Mouse (Mus musculus): ENCODE results near the gene Rbbp9. TPM values are rescaled to one million over a fixed set of nuclear protein-coding genes. Genes with fewer than 3 reads are reported as not detected.
"Not testable (repeated sequence)": the region's sequence is repeated elsewhere in the genome, so short reads cannot be mapped to it uniquely, and the experiment has no call there.

Rbbp9 gene
- 10 to 100 TPM in 2 of 3 experiments, 1 to 10 TPM in 1; 6.4 to 12.6 (median 11.0) TPM for polyA plus RNA-seq (2017; shearing (Covaris generic))

GRCm38 (mm10) chr2:144550529-144550928, at the start of gene Rbbp9:
TSS of gene Rbbp9 (minus strand) at chr2:144550869.
- peak; percentile 78 for ATAC-seq

DNA sequence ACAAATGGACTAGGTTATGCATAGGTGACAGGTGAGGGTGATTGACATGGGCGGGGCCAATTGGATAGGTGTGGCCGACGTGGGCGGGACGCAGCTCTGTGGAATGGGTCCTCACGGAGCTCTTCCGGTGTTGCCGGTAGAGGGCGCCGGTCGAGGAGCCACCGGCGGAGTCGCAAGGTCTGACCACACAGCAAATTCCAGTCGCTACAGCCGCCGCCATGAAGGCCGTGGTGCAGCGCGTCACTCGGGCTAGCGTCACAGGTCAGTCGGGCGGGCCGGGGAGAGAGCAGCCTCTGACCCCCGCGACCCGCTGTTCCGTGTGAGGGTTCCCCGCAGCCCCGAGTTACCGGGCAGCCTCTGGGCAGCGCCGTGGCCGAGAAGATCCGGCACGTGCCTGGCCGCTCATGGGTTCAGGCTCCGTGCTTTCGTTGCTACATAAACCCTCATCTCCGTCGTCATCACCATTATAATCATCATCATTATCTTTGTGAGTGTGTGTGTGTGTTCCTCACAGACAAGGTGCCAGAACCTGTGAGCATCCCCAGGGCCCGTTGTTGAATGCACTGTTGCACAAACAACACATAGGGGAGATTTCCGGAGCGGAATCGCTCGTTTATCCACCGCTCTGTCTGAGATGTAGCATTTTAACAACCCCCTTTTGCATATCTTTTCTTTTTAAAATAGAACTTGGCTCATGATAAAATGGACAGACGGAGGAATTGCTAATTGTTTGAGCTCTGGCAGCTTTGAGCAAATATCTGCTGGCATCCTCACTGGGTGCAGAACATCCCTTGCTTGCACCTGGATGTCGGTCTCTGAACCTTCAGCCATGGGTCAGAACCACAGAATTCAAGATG, 49.4 kb upstream of the Rbbp9 start, which contains the start of gene Dtd1:
TSS of gene Dtd1 (plus strand) at position 67 of the 857 bp plus-strand sequence.
- ATAC-seq = peak; percentile 92

GRCm38 (mm10) chr2:144598006-144598405, 47.3 kb upstream of the Rbbp9 start:
- ATAC-seq = no peak

DNA sequence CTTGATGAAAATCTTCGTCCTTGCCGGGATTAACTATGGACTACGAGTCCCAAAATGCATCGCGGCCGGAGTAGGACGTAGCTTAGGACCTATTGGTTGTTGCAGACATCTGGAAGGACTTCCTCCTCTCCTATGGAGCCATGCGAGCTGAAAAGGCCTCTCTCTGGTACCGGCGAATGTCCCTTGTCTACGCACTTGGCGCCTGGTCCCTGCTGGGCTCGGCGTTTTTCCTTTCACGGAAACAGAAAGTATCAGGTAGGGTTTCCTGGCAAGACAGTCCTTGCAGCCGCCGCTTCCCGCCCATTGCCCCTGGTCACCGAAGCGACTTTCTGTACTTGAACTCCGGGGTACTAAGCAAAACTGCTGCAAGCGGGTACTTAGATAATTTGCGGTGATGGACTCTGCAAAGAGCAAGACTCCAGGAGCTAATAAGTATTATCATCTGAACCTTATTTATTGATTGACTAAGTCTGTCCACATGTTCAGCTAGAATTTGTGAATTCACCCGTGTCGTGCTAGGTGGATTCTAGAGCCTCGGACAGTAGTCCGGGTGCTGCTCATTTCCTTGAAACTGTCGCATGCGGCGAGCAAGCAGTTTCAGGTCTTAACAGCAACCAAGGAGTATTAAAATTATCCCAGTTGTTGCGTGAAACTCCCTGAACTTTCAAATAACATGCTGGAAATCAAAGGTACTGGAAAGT, 43.4 kb upstream of the Rbbp9 start, which contains the start of gene Smim26:
TSS of gene Smim26 (plus strand) at position 104 of the 701 bp plus-strand sequence.
- ATAC-seq = peak; percentile 100

- ATAC-seq = not testable (repeated sequence)
Observed at GRCm38 (mm10) chr2:144593036-144593435, 42.4 kb upstream of the Rbbp9 start.

GRCm38 (mm10) chr2:144588723-144589122, 38.1 kb upstream of the Rbbp9 start:
- no peak for ATAC-seq

DNA sequence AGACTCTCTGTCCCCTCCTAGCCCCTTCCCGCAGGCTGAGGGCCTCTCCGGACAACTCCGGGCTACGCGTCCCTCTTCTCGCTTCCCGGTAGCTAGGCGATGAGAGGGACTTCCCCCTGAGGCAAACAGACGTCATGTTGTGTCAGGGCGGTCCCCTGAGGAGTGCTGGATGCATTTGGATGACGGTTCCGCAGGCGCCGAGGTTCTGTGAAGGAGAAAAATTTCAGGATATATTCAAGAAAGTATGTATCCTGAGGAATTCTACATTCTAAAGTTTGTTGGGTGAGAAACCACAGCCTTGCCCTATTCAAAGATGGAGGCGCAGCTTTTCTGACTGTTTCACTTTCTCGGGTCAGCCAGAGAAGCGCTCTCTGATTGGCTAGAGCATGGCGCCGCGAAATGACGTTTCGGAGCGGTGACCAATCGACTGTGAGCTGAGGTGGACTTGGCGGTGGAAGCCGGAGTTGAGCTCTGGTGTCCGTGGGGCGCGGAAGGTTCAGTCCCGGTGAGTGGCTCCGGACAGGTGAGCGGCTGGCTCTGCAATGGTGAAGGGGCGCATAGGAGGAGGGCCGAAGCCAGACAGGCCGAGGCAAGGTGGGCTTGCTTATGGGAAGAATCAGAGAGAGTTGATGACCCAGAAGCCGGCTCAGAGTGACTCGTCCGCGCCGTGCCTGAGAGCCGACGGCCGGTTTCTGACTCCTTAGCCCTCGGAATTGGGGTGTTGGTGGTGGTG, 5.3 kb upstream of the Rbbp9 start, which contains the start of gene Sec23b:
TSS of gene Sec23b (plus strand) at position 410 of the 733 bp plus-strand sequence.
- ATAC-seq = peak; percentile 96

DNA sequence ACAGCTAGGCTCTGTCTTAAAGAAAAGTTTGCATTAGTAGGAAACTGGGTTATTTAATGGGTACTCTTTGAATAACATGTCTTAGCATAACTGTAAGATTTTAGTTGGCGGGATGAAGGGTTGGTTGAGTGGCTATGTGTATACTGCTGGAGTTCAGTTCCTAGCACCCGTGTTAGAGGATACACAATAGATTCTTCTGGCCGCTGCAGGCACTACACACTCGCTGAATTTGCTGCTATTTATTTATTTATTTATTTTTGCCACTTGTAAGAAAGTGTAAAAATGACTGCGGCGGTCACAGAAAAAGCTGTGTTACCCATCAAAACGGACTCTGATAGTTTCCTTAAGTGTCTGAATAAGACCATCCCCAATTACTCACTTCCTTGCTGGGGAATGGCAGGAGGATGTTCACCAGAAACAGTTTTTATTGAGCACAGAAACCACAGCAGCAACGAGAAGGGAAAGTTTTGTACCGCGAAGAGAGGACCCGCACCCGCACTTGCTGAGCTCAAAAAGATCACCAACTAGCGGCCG, 4.7 kb upstream of the Rbbp9 start:
- ATAC-seq = peak; percentile 26

DNA sequence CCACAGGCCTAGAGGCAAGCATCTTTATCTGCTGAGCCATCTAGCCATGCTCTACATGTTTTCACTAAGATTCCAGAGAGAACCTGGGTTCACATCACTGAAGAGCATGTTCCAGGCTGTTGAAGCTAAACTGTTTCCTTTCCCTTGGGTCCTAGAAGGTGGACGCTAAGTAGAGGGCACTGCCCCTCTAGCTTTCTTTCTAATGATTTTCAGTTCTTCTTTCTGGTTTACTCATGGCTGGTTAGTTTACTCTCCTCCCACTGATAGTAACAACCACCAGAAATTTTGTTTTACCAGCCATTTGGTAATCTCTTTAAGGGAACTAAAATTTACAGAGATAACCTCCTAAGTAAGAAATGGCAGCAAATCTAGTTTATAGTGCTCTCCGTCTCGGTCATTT, 3.2 kb upstream of the Rbbp9 start:
- ATAC-seq = no peak

DNA sequence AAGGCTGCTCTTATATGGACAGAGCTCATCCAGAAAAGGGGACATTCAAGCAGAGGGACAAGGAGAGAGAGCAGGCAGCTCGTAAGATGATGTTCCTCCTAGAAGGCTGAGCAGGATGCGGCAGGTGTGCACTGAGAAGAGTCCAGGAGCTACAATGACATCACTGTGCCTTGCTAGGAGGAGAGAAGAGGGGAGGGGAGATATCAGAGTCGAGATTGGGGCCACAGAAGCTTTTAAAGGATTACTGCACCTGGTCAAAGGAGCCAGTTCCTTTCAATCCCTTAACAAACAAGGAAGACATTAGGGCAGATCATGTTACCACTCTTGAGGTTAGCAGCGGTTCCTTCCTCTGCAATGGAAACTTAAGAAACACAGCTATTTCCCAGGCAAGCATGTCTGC, 3.1 kb downstream of the Rbbp9 start:
- ATAC-seq = no peak

DNA sequence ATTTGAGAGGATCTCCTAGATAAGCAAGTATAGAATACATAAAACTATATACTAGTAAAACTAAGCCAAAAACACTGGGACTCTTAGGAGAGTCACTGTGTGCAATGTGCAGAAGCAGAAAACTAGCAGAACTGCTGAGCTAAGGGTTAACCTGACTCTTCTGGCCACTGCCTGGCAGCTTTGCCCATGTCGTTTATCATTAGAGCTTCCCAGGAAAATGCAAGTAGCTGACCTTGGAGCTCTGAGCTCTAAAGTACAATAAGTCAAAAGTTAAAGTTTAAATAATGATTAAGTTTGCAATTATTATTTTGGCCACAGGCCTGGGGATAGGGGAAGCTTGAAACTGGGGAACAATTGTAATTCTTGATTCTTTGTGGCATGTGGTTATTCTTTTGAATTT, 5.2 kb downstream of the Rbbp9 start:
- ATAC-seq = no peak

DNA sequence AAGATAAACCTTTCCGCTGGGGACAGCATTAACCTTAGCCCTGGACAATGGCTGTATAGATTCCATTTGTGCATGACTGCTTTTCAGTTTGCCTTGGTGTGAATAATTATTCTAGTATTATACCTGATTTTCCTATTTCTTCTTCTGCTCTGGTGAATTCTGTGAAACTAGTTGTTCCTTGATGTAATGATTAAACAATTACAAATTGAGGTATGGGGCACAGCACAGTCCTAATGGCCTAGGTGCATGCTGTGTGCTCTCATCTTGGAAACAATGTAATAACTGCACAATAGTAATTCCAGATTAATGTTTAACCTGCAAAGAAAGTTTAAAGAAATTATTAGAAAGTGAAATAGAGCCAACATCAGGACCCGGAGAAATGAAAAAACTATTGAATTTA, 5.6 kb downstream of the Rbbp9 start:
- ATAC-seq = no peak

DNA sequence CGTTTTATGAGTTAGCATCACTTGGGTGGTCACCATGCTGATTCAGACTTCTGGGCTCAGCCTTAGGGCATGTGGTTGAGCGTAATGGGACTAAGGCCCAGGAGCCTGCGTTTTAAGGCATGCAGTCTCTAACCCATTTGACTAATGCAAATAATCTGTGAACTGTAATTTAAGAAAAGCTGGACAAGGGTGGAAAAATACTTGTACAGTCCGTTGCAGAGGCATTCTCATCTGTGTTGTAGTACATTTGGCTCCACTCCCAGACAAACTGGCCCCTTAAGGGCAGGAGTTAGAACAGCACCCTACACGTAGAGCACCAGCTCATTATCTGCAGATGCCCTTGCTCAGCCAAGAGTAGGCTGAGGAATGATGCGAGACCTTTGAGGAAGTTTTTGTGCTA, 6.0 kb downstream of the Rbbp9 start:
- ATAC-seq = no peak

GRCm38 (mm10) chr2:144543670-144544069, 7.0 kb downstream of the Rbbp9 start:
- ATAC-seq = no peak

GRCm38 (mm10) chr2:144541246-144541645, 9.4 kb downstream of the Rbbp9 start:
- ATAC-seq = no peak

- ATAC-seq = no peak
Observed at GRCm38 (mm10) chr2:144537123-144537522, 13.5 kb downstream of the Rbbp9 start.

DNA sequence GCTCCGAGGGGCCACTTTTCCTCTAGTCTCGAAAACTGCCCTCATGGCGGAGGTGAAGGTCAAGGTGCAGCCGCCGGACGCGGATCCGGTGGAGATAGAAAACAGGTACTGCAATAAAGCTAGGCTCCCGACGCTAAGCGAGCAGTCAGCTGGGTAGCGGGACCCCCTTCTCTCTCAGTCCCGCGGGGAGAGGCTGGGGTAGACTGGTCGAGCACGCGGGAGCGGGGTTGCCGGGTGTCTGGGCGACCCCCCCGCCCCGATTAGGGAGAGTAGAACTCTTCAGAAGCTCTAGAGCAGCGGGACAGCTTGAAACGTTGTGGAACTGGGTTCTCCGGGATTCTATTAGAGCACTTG, 22.9 kb downstream of the Rbbp9 start:
- peak; percentile 8 for ATAC-seq

GRCm38 (mm10) chr2:144526981-144527820, 23.5 kb downstream of the Rbbp9 start, which contains the start of the genes Dzank1 and Polr3f:
TSS of gene Dzank1 (minus strand) at chr2:144527414.
TSS of gene Polr3f (plus strand) at chr2:144527718.
- peak; percentile 98 for ATAC-seq

- no peak for ATAC-seq
Observed at GRCm38 (mm10) chr2:144525856-144526255, 24.8 kb downstream of the Rbbp9 start.

- no peak for ATAC-seq
Observed at GRCm38 (mm10) chr2:144519772-144520171, 30.9 kb downstream of the Rbbp9 start.

GRCm38 (mm10) chr2:144514619-144515018, 36.0 kb downstream of the Rbbp9 start:
- no peak for ATAC-seq
